Mouse (Mus musculus): Measurements from ENCODE around the gene Cxcr4. TPM values are rescaled to one million over a fixed set of nuclear protein-coding genes. Genes with fewer than 3 reads are reported as not detected.

Gene Cxcr4
- polyA plus RNA-seq, 1 experiment from 2014 or later = 13.3 TPM

GRCm38 (mm10) chr1:128580321-128580720 lies 11.8 kb downstream of the Cxcr4 start:
- Histone ChIP-seq H3K36me3 (ENCODE audit: insufficient read depth, low read length) (no peaks in the 10 kb centered on the region), H3K27ac (ENCODE audit: low read length) (no peak overlapping the region), H3K4me3 (ENCODE audit: low read depth, low read length) (no peak overlapping the region), H3K9me3 (ENCODE audit: low read length) (no peaks in the 10 kb centered on the region), H3K4me1 (ENCODE audit: insufficient read depth, low read depth, low read length) (no peaks in the 10 kb centered on the region), H3K9ac (replicated peaks; ENCODE audit: low read depth) (no peak overlapping the region), H3K27me3 (replicated peaks; ENCODE audit: insufficient read depth, low read length) (no peaks in the 10 kb centered on the region), H3K4me2 (replicated peaks; ENCODE audit: low read depth, low read length) (no peak overlapping the region)
- WGBS = 45% methylated on average over 3 of the region's 3 CpGs
- no peak for TF ChIP-seq CTCF (IDR thresholded peaks at IDR 0.05)
- TF ChIP-seq EP300 (IDR thresholded peaks at IDR 0.05) = no peak
- ATAC-seq (no peak), DNase-seq (ENCODE audit: low spot score) (no peak)

GRCm38 (mm10) chr1:128578454-128578853 lies 13.6 kb downstream of the Cxcr4 start:
- no peak overlapping the region for H3K4me3 ChIP-seq (ENCODE audit: low read depth, low read length)
- DNase-seq (ENCODE audit: low spot score) = no peak

GRCm38 (mm10) chr1:128575096-128575495 lies 17.0 kb downstream of the Cxcr4 start:
- Histone ChIP-seq H3K4me3 (ENCODE audit: low read depth, low read length) (no peak overlapping the region), H3K27me3 (replicated peaks; ENCODE audit: insufficient read depth, low read length) (no peaks in the 10 kb centered on the region), H3K9ac (replicated peaks; ENCODE audit: low read depth) (no peak overlapping the region), H3K9me3 (ENCODE audit: low read length) (no peaks in the 10 kb centered on the region), H3K27ac (ENCODE audit: low read length) (no peak overlapping the region), H3K4me2 (replicated peaks; ENCODE audit: low read depth, low read length) (no peak overlapping the region), H3K36me3 (ENCODE audit: insufficient read depth, low read length) (no peaks in the 10 kb centered on the region), H3K4me1 (ENCODE audit: insufficient read depth, low read depth, low read length) (no peaks in the 10 kb centered on the region)
- ATAC-seq (no peak), DNase-seq (ENCODE audit: low spot score) (no peak)
- WGBS = 59% methylated on average over 4 of the region's 4 CpGs
- TF ChIP-seq EP300 (IDR thresholded peaks at IDR 0.05) = no peak
- TF ChIP-seq CTCF (IDR thresholded peaks at IDR 0.05) = no peak

More at GRCm38 (mm10) chr1:128578454-128578853, 13.6 kb downstream of the Cxcr4 start:
- Histone ChIP-seq H3K27me3 (replicated peaks; ENCODE audit: insufficient read depth, low read length) (no peaks in the 10 kb centered on the region), H3K27ac (ENCODE audit: low read length) (no peak overlapping the region), H3K4me2 (replicated peaks; ENCODE audit: low read depth, low read length) (no peak overlapping the region), H3K36me3 (ENCODE audit: insufficient read depth, low read length) (no peaks in the 10 kb centered on the region), H3K9me3 (ENCODE audit: low read length) (no peaks in the 10 kb centered on the region), H3K9ac (replicated peaks; ENCODE audit: low read depth) (no peak overlapping the region), H3K4me1 (ENCODE audit: insufficient read depth, low read depth, low read length) (no peaks in the 10 kb centered on the region)
- WGBS = 67% methylated on average over 2 of the region's 2 CpGs
- TF ChIP-seq CTCF (IDR thresholded peaks at IDR 0.05) (no peak), EP300 (IDR thresholded peaks at IDR 0.05) (no peak)
- ATAC-seq = no peak

GRCm38 (mm10) chr1:128571033-128571432 lies 21.1 kb downstream of the Cxcr4 start:
- H3K9ac ChIP-seq (replicated peaks; ENCODE audit: low read depth) = no peak overlapping the region

GRCm38 (mm10) chr1:128569992-128570648 lies 22.0 kb downstream of the Cxcr4 start:
- Histone ChIP-seq H3K27me3 (replicated peaks; ENCODE audit: insufficient read depth, low read length) (no peaks in the 10 kb centered on the region), H3K4me2 (replicated peaks; ENCODE audit: low read depth, low read length) (no peak overlapping the region), H3K4me3 (ENCODE audit: low read depth, low read length) (no peak overlapping the region), H3K36me3 (ENCODE audit: insufficient read depth, low read length) (no peaks in the 10 kb centered on the region), H3K27ac (ENCODE audit: low read length) (no peak overlapping the region), H3K9ac (replicated peaks; ENCODE audit: low read depth) (no peak overlapping the region), H3K4me1 (ENCODE audit: insufficient read depth, low read depth, low read length) (no peaks in the 10 kb centered on the region), H3K9me3 (ENCODE audit: low read length) (no peaks in the 10 kb centered on the region)
- DNase-seq (ENCODE audit: low spot score) = no peak
- TF ChIP-seq CTCF (IDR thresholded peaks at IDR 0.05) (no peak), EP300 (IDR thresholded peaks at IDR 0.05) (no peak)
- 76% methylated on average over 17 of the region's 17 CpGs for WGBS
- ATAC-seq = no peak

More at GRCm38 (mm10) chr1:128571033-128571432, 21.1 kb downstream of the Cxcr4 start:
- ATAC-seq (no peak), DNase-seq (ENCODE audit: low spot score) (no peak)
- H3K4me2 ChIP-seq (replicated peaks; ENCODE audit: low read depth, low read length) = no peak overlapping the region
- no peak for TF ChIP-seq CTCF (IDR thresholded peaks at IDR 0.05)
- no peak for TF ChIP-seq EP300 (IDR thresholded peaks at IDR 0.05)
- H3K9me3 ChIP-seq (ENCODE audit: low read length) = no peaks in the 10 kb centered on the region
- H3K27me3 ChIP-seq (replicated peaks; ENCODE audit: insufficient read depth, low read length) = no peaks in the 10 kb centered on the region
- 50% methylated on average over 3 of the region's 3 CpGs for WGBS
- no peak overlapping the region for H3K4me3 ChIP-seq (ENCODE audit: low read depth, low read length)
- no peaks in the 10 kb centered on the region for H3K36me3 ChIP-seq (ENCODE audit: insufficient read depth, low read length)
- no peak overlapping the region for H3K27ac ChIP-seq (ENCODE audit: low read length)
- no peaks in the 10 kb centered on the region for H3K4me1 ChIP-seq (ENCODE audit: insufficient read depth, low read depth, low read length)

GRCm38 (mm10) chr1:128567224-128568197 lies 24.6 kb downstream of the Cxcr4 start:
- no peak overlapping the region for H3K4me3 ChIP-seq (ENCODE audit: low read depth, low read length)
- no peaks in the 10 kb centered on the region for H3K36me3 ChIP-seq (ENCODE audit: insufficient read depth, low read length)
- TF ChIP-seq EP300 (IDR thresholded peaks at IDR 0.05) (no peak), CTCF (IDR thresholded peaks at IDR 0.05) (no peak)
- H3K4me1 ChIP-seq (ENCODE audit: insufficient read depth, low read depth, low read length) = no peaks in the 10 kb centered on the region
- H3K4me2 ChIP-seq (replicated peaks; ENCODE audit: low read depth, low read length) = no peak overlapping the region
- no peak for DNase-seq (ENCODE audit: low spot score)
- no peaks in the 10 kb centered on the region for H3K9me3 ChIP-seq (ENCODE audit: low read length)
- no peaks in the 10 kb centered on the region for H3K27me3 ChIP-seq (replicated peaks; ENCODE audit: insufficient read depth, low read length)
- no peak overlapping the region for H3K27ac ChIP-seq (ENCODE audit: low read length)
- H3K9ac ChIP-seq (replicated peaks; ENCODE audit: low read depth) = no peak overlapping the region
- ATAC-seq = no peak
- 78% methylated on average over 12 of the region's 12 CpGs for WGBS

Measured in lung, postnatal 0 days (tissue).